Mouse (Mus musculus) heart, adult 9 months (tissue): ENCODE measurements around the gene Selenoh.

Source experiments
- DNase-seq, 2 experiments: peaks; one replicate each; pipeline ENCODE4 v3.0.0; 2022; ENCODE audit warnings: low spot score in 2 of 2

The Selenoh gene

DNA sequence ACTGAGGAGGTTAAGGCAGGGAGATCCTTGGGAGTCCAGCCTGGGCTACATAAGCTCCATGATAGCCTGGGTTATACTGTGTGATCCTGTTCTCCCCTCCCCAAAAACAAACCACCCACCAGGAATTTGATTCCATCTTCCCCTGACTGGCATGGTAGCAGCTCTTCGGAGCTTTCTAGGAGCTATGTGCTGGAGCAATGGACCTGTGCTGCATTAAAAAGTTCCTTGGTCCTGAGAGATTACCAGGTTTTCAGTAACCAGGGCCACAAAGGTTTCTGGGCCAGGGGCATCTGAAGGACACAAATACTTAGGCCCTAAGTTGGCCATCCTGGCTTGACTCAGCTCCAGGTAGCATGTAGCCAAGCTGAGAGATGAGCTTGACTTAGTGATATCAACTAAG, 38.6 kb downstream of the Selenoh start:
- no peak for DNase-seq

DNA sequence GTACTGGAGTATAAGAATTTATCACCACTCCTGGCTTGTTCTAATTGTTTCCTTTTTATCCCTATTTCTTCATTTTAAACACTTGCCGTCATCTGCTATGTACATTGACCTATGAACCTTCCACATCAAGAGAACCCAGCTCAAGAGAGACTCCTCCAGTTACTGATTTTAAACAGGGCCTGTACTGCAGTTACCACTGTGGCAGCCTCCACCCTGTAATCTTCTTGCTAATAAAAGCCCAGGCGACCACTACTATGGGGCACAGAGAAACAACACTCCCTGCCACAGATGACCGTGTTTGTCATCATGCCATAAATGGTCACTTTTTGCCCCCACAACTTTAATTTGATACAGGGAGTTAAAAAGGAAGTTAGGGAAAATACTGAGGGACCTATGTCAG, 43.5 kb downstream of the Selenoh start:
- no peak for DNase-seq

DNA sequence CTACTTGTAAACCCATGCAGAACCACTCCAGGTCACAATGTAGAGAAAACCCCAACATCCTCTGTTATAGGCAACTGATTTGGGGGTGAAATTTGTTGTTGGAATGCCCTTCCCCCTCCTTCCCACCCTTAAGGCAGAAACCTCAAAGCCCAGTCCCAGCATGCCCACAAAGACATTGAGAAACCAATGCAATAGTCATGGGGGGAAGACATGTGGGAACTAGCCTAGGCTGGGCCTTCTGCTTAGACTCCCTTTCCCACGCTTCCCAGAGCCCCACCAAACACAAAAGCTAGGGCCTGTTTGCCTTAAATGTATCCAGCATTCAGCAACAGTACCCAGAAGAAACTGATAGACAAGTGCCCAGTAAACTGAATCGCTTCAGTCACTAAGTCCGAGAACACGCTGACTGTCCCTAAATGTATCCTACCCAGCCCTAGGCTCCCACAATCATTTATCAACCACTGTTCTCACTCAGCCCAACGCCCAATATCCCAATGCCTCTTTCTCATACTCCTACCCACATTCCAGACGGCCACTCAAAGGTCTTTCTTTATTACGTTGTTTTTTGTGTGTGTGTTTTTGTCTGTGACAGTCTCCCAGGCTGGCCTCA, 44.1 kb downstream of the Selenoh start:
- DNase-seq, result no peak

DNA sequence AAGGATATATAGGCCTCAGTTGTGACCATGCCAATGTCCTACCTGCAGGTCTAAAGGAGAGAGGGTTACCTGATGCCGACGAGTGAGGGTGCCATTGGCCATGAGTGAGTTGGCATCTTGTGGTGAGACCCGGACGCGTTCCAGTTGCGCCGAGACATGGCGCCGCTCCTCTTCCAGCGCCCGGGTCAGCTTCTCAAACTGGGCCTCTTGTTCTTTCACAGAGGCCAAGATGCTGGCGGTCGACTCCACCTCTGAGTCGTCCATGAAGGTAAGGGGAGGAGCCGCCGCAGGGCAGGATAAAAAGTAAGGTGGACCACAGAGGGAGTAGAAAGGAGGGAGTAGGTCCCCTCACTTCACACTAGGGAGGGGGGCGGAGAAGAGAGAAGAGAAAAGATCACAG, 46.4 kb downstream of the Selenoh start:
- no peak for DNase-seq

DNA sequence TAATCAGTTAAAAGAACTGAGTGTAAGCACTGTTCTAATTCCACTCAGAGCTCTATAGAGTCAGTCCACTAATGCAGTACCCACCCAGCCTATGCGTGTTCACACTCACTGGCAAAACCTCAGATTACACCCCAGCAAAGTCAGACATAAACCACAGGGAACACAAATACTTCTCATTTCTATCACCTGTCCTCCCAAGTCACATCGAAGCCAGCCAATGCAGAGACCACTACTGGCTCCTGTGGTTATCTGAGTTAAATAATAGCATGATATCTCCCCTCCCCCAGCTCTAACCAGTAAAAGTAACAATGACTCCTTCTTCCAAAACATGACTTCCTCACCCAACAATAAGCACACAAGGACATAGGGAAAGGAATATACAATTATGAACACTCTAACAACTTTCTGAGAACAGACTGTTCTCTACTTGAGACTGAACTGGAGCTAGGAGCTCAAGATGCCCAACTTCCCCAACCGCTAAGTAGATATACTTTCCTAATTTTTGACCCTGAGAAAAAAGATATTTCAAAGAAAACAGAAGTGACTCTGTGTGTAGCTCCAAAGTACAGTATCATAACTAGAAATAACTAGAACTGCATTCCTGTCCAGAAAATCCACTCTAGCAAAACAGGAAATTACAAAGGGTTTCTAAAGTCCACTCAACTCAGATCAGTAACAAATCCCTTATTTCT, 47.0 kb downstream of the Selenoh start:
- no peak for DNase-seq

DNA sequence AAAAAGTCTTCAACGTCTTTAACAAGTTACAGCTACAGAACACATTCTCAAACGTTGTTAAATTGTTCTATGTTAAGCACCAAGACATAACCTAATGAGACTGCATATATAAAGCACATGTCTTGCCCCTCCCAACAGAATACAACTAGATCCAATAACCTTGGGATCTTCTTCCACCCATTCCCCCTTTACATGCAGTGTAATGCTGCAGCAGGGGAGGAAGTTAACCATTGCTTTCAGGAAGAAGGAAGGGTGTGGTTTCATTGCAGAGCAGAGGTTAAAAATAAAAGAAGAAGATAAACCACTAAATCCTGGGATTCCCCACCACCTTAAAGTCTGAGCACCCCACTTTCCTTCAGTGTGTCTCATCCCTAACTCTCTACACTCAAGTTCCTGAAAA, 47.9 kb downstream of the Selenoh start:
- DNase-seq, result no peak

DNA sequence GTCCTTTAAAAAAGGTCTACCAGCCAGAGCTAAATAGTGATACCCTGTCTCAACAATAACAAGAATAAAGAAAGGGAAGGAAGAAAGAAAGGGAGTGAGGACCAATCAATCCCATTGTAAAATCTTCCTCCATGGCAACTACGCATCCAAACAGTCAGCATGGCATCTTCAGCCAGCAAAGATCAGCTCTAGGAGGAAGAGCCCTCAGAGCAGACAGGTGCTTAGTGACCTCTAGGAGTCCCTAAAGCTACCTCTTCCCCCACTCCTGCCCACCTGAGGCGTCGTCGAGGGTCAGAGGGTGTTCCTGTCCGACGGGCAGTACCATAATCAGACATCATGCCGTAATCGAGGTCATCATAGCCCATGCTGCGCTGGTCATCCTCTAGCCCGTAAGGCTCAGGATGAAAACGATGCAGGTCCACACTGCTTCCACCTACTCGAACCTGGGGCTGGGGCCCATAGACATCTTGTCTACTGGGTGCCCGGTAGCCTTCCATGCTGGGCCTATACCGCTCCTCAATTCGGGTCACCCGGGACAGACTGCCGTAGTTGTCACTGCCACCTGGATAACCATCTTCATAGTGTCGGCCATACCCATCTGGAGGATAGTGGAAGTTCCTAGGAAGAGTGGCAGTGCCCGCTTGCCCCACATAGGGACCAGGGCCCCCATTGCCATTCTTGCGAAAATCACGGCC, 50.8 kb downstream of the Selenoh start:
- no peak for DNase-seq
